Mouse (Mus musculus) liver, adult 2 months (tissue): ENCODE data around the gene Gm20604.
A peak's percentile ranks its signal among the peaks of the same experiment; 100 is the strongest.

Experiments used
- CTCF ChIP-seq: fragments of 200-500 bp; IDR thresholded peaks from 2 replicates; pipeline ENCODE4 v1.5.1; 2011; ENCODE audit warnings: low read depth, low read length, control low read depth
- POLR2A ChIP-seq: fragments of 200-500 bp; IDR thresholded peaks from 2 replicates; pipeline ENCODE4 v1.6.1; 2011; ENCODE audit warnings: low read length, control low read depth; ENCODE audit not compliant: insufficient read depth; ENCODE audit errors: extremely low read depth

DNA sequence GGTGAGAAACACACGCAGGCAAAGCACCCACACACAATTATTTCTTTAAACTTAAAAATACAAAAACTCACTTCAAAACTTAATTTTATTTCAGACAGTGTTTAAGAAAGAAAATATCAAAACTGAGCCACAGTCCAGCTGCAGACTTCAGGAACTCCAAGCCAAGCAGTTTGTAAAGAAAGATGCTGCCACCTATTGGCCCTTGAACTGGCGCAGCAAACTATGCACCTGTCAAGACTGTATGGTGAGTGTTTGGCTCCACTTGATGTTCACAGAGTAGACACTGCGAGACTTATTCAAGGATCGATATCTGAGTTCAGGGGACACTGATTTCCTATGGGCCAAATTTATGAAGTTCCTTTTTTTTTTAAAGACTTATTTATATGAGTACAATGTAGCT is 10.5 kb upstream of the Gm20604 start:
- 0 out of 2 replicates have a peak, but pooled peaks have one; percentile 6 for TF ChIP-seq CTCF
- TF ChIP-seq POLR2A: no peak
